Mouse (Mus musculus): ENCODE measurements at regions not wholly inside any gene's neighbourhood (a gene's known extent, or its start where the extent isn't known, plus 50 kb on each side); places are given as distances from the start of the nearest gene placed in this dataset.
A peak's percentile ranks its signal among the peaks of the same experiment; 100 is the strongest.

- no peak for DNase-seq (ENCODE audit: low read depth, low spot score)
Observed at GRCm38 (mm10) chr16:87783561-87784304, 85.0 kb downstream of the Bach1 start.

GRCm38 (mm10) chr16:87784405-87784994 is 85.8 kb downstream of the Bach1 start:
- no peak for DNase-seq (ENCODE audit: low read depth, low spot score)

- DNase-seq (ENCODE audit: low read depth, low spot score), result no peak
Observed at GRCm38 (mm10) chr16:87789539-87789938, 90.8 kb downstream of the Bach1 start.

GRCm38 (mm10) chr16:87789957-87790356 is 91.2 kb downstream of the Bach1 start:
- no peak for DNase-seq (ENCODE audit: low read depth, low spot score)

GRCm38 (mm10) chr16:87796514-87797248 is 97.9 kb downstream of the Bach1 start:
- DNase-seq (ENCODE audit: low read depth, low spot score), result peak; percentile 72

- DNase-seq (ENCODE audit: low read depth, low spot score), result no peak
Observed at GRCm38 (mm10) chr16:87802317-87802716, 103.6 kb downstream of the Bach1 start.

- peak; percentile 16 for DNase-seq (ENCODE audit: low read depth, low spot score)
Observed at GRCm38 (mm10) chr16:87817590-87817989, 118.8 kb downstream of the Bach1 start.

- DNase-seq (ENCODE audit: low read depth, low spot score), result no peak
Observed at GRCm38 (mm10) chr16:87834296-87834695, 135.6 kb downstream of the Bach1 start.

- DNase-seq (ENCODE audit: low read depth, low spot score), result peak; percentile 82
Observed at GRCm38 (mm10) chr16:87840949-87841546, 142.3 kb downstream of the Bach1 start.

Measured in brain, adult 2 months (tissue).